Mouse (Mus musculus): ENCODE results near the gene Orm1. TPM values are rescaled to one million over a fixed set of nuclear protein-coding genes. Genes with fewer than 3 reads are reported as not detected.

The Orm1 gene
- polyA plus RNA-seq, 1 experiment = not detected

GRCm38 (mm10) chr4:63383474-63383873 is 39.1 kb downstream of the Orm1 start:
- no peak for TF ChIP-seq GATA1 (IDR thresholded peaks at IDR 0.05; ENCODE audit: low read length)

- TF ChIP-seq GATA1 (IDR thresholded peaks at IDR 0.05; ENCODE audit: low read length) = no peak
Observed at GRCm38 (mm10) chr4:63384262-63384661, 39.9 kb downstream of the Orm1 start.

- TF ChIP-seq GATA1 (IDR thresholded peaks at IDR 0.05; ENCODE audit: low read length) = no peak
Observed at GRCm38 (mm10) chr4:63385253-63385652, 40.9 kb downstream of the Orm1 start.

- no peak for TF ChIP-seq GATA1 (IDR thresholded peaks at IDR 0.05; ENCODE audit: low read length)
Observed at GRCm38 (mm10) chr4:63385784-63386183, 41.4 kb downstream of the Orm1 start.

GRCm38 (mm10) chr4:63388029-63388428 is 43.7 kb downstream of the Orm1 start:
- no peak for TF ChIP-seq GATA1 (IDR thresholded peaks at IDR 0.05; ENCODE audit: low read length)

- TF ChIP-seq GATA1 (IDR thresholded peaks at IDR 0.05; ENCODE audit: low read length) = no peak
Observed at GRCm38 (mm10) chr4:63389121-63389886, 44.9 kb downstream of the Orm1 start.

GRCm38 (mm10) chr4:63389887-63390528 is 45.6 kb downstream of the Orm1 start:
- TF ChIP-seq GATA1 (IDR thresholded peaks at IDR 0.05; ENCODE audit: low read length) = no peak

GRCm38 (mm10) chr4:63391322-63391721 is 47.0 kb downstream of the Orm1 start:
- no peak for TF ChIP-seq GATA1 (IDR thresholded peaks at IDR 0.05; ENCODE audit: low read length)

Other genes with a start within 250 kb of the Orm1 start
- not detected in 2 replicates for gene Ambp, start 189.8 kb upstream of the Orm1 start, polyA plus RNA-seq (2012)
- gene Kif12, start 172.4 kb upstream of the Orm1 start, polyA plus RNA-seq (2012) = not detected in 2 replicates
- not detected in 2 replicates for gene Col27a1, start 130.6 kb upstream of the Orm1 start, polyA plus RNA-seq (2012)
- not detected in 2 replicates for gene Orm3, start 11.6 kb downstream of the Orm1 start, polyA plus RNA-seq (2012)
- gene Orm2, start 17.9 kb downstream of the Orm1 start, polyA plus RNA-seq (2012) = not detected in 2 replicates
- gene Akna, start 58.8 kb downstream of the Orm1 start, polyA plus RNA-seq (2012) = not detected in 2 replicates
- gene Whrn, start 151.4 kb downstream of the Orm1 start, polyA plus RNA-seq (2012) = not detected in 2 replicates
- gene Atp6v1g1, start 200.2 kb downstream of the Orm1 start, polyA plus RNA-seq (2012) = 135 and 188 TPM in 2 replicates
- 5.5 and 6.9 TPM in 2 replicates for gene Tmem268, start 214.2 kb downstream of the Orm1 start, polyA plus RNA-seq (2012)